Mouse (Mus musculus): ENCODE results near the gene Acot3. TPM values are rescaled to one million over a fixed set of nuclear protein-coding genes. Genes with fewer than 3 reads are reported as not detected.
"Not testable (repeated sequence)": the region's sequence is repeated elsewhere in the genome, so short reads cannot be mapped to it uniquely, and the experiment has no call there.

Acot3 gene
- polyA plus RNA-seq, 1 experiment from 2014 or later = 0.34 TPM

DNA sequence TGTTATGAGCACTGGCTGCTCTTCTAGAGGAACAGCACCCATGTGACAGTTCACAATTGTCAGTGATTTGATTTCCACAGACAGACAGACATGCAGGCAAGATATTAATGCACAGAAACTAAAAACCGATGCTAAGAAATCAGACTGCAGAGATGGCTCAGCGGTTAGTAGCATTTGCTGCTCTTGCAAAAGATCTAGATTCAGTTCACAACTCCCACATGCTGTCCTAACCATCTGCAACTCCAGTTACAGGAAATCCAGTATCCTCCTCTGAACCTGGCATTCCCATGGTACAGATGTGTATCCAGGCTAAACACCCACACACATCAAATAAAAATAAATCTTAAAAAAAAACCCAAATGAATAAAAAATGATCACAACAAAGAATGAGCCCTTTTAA is 19.8 kb downstream of the Acot3 start:
- WGBS = 85% methylated on average over 2 of the region's 2 CpGs
- H3K4me3 ChIP-seq = no peak overlapping the region
- H3K9ac ChIP-seq = no peak overlapping the region
- H3K9me3 ChIP-seq (replicated peaks) = no peaks in the 10 kb centered on the region
- peaks cover 44% of the 10 kb centered on the region for H3K27me3 ChIP-seq
- no peak overlapping the region for H3K4me2 ChIP-seq (replicated peaks)
- H3K4me1 ChIP-seq = no peaks in the 10 kb centered on the region
- ATAC-seq (ENCODE audit: low FRiP score) = no peak
- H3K36me3 ChIP-seq = no peaks in the 10 kb centered on the region
- no peak overlapping the region for H3K27ac ChIP-seq

- 82% methylated on average over 4 of the region's 4 CpGs for WGBS
- ATAC-seq (ENCODE audit: low FRiP score) = no peak
- no peaks in the 10 kb centered on the region for H3K4me1 ChIP-seq
- H3K4me2 ChIP-seq (replicated peaks) = no peak overlapping the region
- no peaks in the 10 kb centered on the region for H3K36me3 ChIP-seq
- no peak overlapping the region for H3K9ac ChIP-seq
- no peaks in the 10 kb centered on the region for H3K9me3 ChIP-seq (replicated peaks)
- H3K4me3 ChIP-seq = no peak overlapping the region
- no peaks in the 10 kb centered on the region for H3K27me3 ChIP-seq
- H3K27ac ChIP-seq = no peak overlapping the region
Measured at GRCm38 (mm10) chr12:84077371-84077990, 25.5 kb downstream of the Acot3 start.

DNA sequence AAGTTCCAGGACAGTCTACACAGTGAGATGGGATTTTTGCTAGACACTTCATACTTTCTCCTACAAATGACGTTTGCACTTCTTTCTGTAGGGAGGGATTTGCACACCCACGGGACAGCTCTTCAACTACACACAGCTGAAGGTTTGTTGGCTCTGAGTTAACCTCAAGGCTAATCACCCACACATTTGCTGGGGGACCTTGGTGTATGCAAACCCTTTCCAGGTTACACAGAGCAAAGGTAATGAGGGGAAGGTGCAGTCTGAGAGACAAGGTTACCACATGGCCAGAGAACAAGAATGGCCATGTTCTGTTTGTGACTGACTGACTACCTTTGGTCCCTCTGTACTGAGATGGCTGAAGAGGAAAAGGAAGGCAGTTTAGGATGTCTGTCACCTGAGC is 31.9 kb downstream of the Acot3 start:
- Histone ChIP-seq H3K9ac (no peak overlapping the region), H3K27ac (no peak overlapping the region), H3K27me3 (no peaks in the 10 kb centered on the region), H3K4me3 (no peak overlapping the region), H3K4me1 (no peaks in the 10 kb centered on the region), H3K9me3 (replicated peaks) (0 out of 2 replicates have a peak, but pooled peaks cover 4% of the 10 kb centered on the region), H3K36me3 (no peaks in the 10 kb centered on the region), H3K4me2 (replicated peaks) (no peak overlapping the region)
- WGBS = 85% methylated on average over 2 of the region's 2 CpGs
- no peak for ATAC-seq (ENCODE audit: low FRiP score)

DNA sequence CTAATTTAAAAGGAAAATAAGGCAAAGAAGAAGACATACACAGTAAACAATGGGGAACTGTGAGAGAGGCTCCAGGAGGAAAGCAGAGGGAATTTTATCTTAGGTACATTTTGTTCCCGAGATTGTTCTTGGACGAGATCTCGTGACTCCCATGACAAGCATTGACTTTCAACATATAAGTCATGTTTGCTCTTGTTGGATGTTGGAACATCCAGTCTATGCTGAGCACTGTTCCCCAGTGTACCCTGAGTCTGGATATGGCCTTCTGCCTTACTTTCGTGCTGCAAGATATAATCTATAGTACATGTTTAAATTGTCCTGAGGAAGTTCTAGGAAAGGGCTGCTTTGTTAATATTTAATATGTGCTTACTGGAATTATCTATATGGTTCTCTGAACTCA is 32.6 kb downstream of the Acot3 start:
- peaks cover 9% of the 10 kb centered on the region; the same call in 1 of the 2 replicates for H3K9me3 ChIP-seq (replicated peaks)
- no peaks in the 10 kb centered on the region for H3K4me1 ChIP-seq
- no peak overlapping the region for H3K9ac ChIP-seq
- 86% methylated on average over 4 of the region's 4 CpGs for WGBS
- no peak overlapping the region for H3K27ac ChIP-seq
- no peak overlapping the region for H3K4me2 ChIP-seq (replicated peaks)
- ATAC-seq (ENCODE audit: low FRiP score) = no peak
- no peaks in the 10 kb centered on the region for H3K36me3 ChIP-seq
- H3K27me3 ChIP-seq = no peaks in the 10 kb centered on the region
- H3K4me3 ChIP-seq = no peak overlapping the region

DNA sequence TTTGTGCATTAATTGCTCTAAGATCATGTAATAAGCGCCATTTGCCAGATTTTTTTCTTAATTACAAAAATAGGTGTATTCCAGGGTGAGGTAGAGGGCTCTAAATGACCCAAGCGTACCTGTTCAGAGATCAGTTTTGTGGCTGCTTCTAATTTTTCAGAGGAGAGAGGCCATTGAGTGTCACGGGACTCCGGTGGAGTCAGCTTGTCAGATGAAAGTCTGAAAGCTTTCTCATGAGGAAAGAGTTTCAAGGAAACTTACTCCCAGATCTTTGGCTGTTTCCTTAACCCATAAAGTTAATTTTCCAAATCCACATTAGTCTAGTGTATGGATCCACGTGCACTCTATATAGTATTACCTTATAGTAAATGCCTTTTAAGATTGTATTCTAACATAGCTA is 42.7 kb downstream of the Acot3 start:
- not testable (repeated sequence) for H3K4me2 ChIP-seq (replicated peaks); H3K4me1 ChIP-seq; H3K36me3 ChIP-seq; H3K4me3 ChIP-seq; H3K9ac ChIP-seq; H3K27ac ChIP-seq; ATAC-seq (ENCODE audit: low FRiP score); H3K27me3 ChIP-seq
- H3K9me3 ChIP-seq (replicated peaks) = peaks cover 20% of the 10 kb centered on the region
- 88% methylated on average over 5 of the region's 5 CpGs for whole genome bisulfite sequencing

- no peaks in the 10 kb centered on the region for H3K27me3 ChIP-seq
- 0 out of 2 replicates have a peak, but pooled peaks cover 3% of the 10 kb centered on the region for H3K9me3 ChIP-seq (replicated peaks)
- H3K9ac ChIP-seq = no peak overlapping the region
- no peak for ATAC-seq (ENCODE audit: low FRiP score)
- H3K36me3 ChIP-seq = no peaks in the 10 kb centered on the region
- H3K27ac ChIP-seq = no peak overlapping the region
- H3K4me1 ChIP-seq = peaks cover 2% of the 10 kb centered on the region; the same call in 1 of the 2 replicates
- no peak overlapping the region for H3K4me2 ChIP-seq (replicated peaks)
- H3K4me3 ChIP-seq = no peak overlapping the region
- WGBS = 94% methylated on average over 2 of the region's 2 CpGs
Measured at GRCm38 (mm10) chr12:84099605-84100004, 47.7 kb downstream of the Acot3 start.

DNA sequence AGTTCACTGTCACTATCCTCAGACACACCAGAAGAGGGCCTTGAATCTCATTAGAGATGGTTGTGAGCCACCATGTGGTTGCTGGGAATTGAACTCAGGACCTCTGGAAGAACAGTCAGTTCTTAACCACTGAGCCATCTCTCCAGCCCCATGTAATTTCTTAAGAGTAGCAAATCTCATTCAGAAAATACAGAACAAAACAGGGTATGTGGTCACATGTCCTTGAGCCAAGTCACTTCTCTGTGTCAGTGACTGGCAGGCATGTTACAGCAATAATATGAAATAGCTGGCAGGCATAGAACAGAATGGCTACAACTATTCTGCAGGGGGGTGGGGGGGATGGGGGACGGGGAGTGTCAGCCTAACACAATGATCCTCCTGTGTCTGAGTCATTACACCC is 48.1 kb downstream of the Acot3 start:
- Histone ChIP-seq H3K4me3 (no peak overlapping the region), H3K27ac (no peak overlapping the region), H3K9ac (no peak overlapping the region), H3K4me1 (peaks cover 2% of the 10 kb centered on the region; the same call in 1 of the 2 replicates), H3K4me2 (replicated peaks) (peak overlapping the region; percentile 74), H3K27me3 (no peaks in the 10 kb centered on the region), H3K9me3 (replicated peaks) (0 out of 2 replicates have a peak, but pooled peaks cover 3% of the 10 kb centered on the region), H3K36me3 (no peaks in the 10 kb centered on the region)
- WGBS = 44% methylated on average over 1 of the region's 1 CpGs
- no peak for ATAC-seq (ENCODE audit: low FRiP score)

- H3K27ac ChIP-seq = 0 out of 2 replicates have a peak within 1 kb of the TSS, but pooled peaks have one; percentile 7
- not testable (repeated sequence) for H3K9me3 ChIP-seq (replicated peaks); H3K27me3 ChIP-seq; H3K36me3 ChIP-seq; H3K4me1 ChIP-seq
- ATAC-seq (ENCODE audit: low FRiP score) = peak; percentile 50; the same call in 1 of the 2 replicates
- peak within 1 kb of the TSS; percentile 67 for H3K9ac ChIP-seq
- WGBS = 1% methylated on average over 64 of the region's 80 CpGs
- H3K4me2 ChIP-seq (replicated peaks) = peak within 1 kb of the TSS; percentile 74
- peak within 1 kb of the TSS; percentile 56 for H3K4me3 ChIP-seq
Measured at GRCm38 (mm10) chr12:84100604-84101492, 48.9 kb downstream of the Acot3 start, which contains the start of gene Acot6. Gene Acot6, plus strand, starts transcription at chr12:84100654.

GRCm38 (mm10) chr12:84101493-84101845 is 49.5 kb downstream of the Acot3 start:
- no peaks in the 10 kb centered on the region for H3K9me3 ChIP-seq (replicated peaks)
- peaks cover 2% of the 10 kb centered on the region; the same call in 1 of the 2 replicates for H3K4me1 ChIP-seq
- H3K4me2 ChIP-seq (replicated peaks) = peak overlapping the region; percentile 74
- no peaks in the 10 kb centered on the region for H3K27me3 ChIP-seq
- no peak for ATAC-seq (ENCODE audit: low FRiP score)
- no peaks in the 10 kb centered on the region for H3K36me3 ChIP-seq
- 57% methylated on average over 2 of the region's 2 CpGs for WGBS
- peak overlapping the region; percentile 56 for H3K4me3 ChIP-seq
- peak overlapping the region; percentile 67; the same call in 1 of the 2 replicates for H3K9ac ChIP-seq
- H3K27ac ChIP-seq = no peak overlapping the region

GRCm38 (mm10) chr12:84107012-84107411 is 55.1 kb downstream of the Acot3 start:
- ATAC-seq (ENCODE audit: low FRiP score) = no peak

GRCm38 (mm10) chr12:84107692-84108091 is 55.7 kb downstream of the Acot3 start:
- ATAC-seq (ENCODE audit: low FRiP score) = no peak
- no peaks in the 10 kb centered on the region for H3K4me1 ChIP-seq
- H3K27me3 ChIP-seq = no peaks in the 10 kb centered on the region
- H3K27ac ChIP-seq = no peak overlapping the region
- no peak overlapping the region for H3K4me2 ChIP-seq (replicated peaks)
- H3K9ac ChIP-seq = no peak overlapping the region
- H3K36me3 ChIP-seq = no peaks in the 10 kb centered on the region
- 68% methylated on average over 1 of the region's 1 CpGs for WGBS
- no peaks in the 10 kb centered on the region for H3K9me3 ChIP-seq (replicated peaks)
- no peak overlapping the region for H3K4me3 ChIP-seq

More at GRCm38 (mm10) chr12:84107012-84107411, 55.1 kb downstream of the Acot3 start:
- Histone ChIP-seq H3K4me3 (no peak overlapping the region), H3K27ac (no peak overlapping the region), H3K27me3 (no peaks in the 10 kb centered on the region), H3K36me3 (no peaks in the 10 kb centered on the region), H3K9me3 (replicated peaks) (no peaks in the 10 kb centered on the region), H3K9ac (no peak overlapping the region), H3K4me2 (replicated peaks) (no peak overlapping the region), H3K4me1 (no peaks in the 10 kb centered on the region)
- WGBS = 81% methylated on average over 3 of the region's 3 CpGs

DNA sequence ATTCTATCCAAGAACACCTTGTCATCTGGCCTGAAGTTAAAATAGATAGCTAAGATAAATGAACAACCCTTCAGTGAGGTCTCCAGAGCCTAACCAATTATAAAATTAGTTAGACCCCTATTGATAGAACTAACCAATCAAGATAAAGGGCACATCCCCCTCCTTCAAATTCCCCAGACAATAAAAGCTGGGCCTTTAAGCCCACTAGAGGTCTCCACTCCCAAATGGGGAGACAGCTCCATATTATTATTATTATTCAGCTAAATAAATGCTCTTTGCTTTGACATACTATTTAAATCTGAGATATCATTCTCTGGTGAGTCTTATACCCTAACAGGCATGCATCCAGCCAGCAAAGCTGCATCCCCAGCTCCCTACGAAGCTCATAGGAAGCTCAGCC is 58.0 kb downstream of the Acot3 start:
- H3K9me3 ChIP-seq (replicated peaks) = no peaks in the 10 kb centered on the region
- WGBS = 67% methylated on average over 1 of the region's 1 CpGs
- H3K4me3 ChIP-seq = no peak overlapping the region
- H3K27me3 ChIP-seq = no peaks in the 10 kb centered on the region
- no peak overlapping the region for H3K9ac ChIP-seq
- peaks cover 3% of the 10 kb centered on the region for H3K4me1 ChIP-seq
- no peak overlapping the region for H3K27ac ChIP-seq
- H3K4me2 ChIP-seq (replicated peaks) = no peak overlapping the region
- ATAC-seq (ENCODE audit: low FRiP score) = no peak
- no peaks in the 10 kb centered on the region for H3K36me3 ChIP-seq
